Mouse (Mus musculus): Measurements from ENCODE around the gene Lbx2. TPM values are rescaled to one million over a fixed set of nuclear protein-coding genes. Genes with fewer than 3 reads are reported as not detected.

The Lbx2 gene
- polyA plus RNA-seq, 1 experiment from 2014 or later, result 0.84 TPM

- peaks cover 5% of the 10 kb centered on the region; the same call in 1 of the 2 replicates for H3K4me1 ChIP-seq (ENCODE audit: insufficient read depth)
- 16% methylated on average over 5 of the region's 5 CpGs for WGBS
- peaks cover 60% of the 10 kb centered on the region for H3K27me3 ChIP-seq (ENCODE audit: insufficient read depth, low read length)
- no peaks in the 10 kb centered on the region for H3K9me3 ChIP-seq (ENCODE audit: low read depth, low read length)
- DNase-seq, result no peak
- TF ChIP-seq CTCF (IDR thresholded peaks at IDR 0.05; ENCODE audit: low read depth), result no peak
- no peak for ATAC-seq (ENCODE audit: insufficient read depth)
- H3K27ac ChIP-seq (ENCODE audit: low read depth), result no peak overlapping the region
- H3K36me3 ChIP-seq (ENCODE audit: insufficient read depth), result peaks cover 26% of the 10 kb centered on the region
- H3K9ac ChIP-seq, result no peak overlapping the region
- no peak overlapping the region for H3K4me2 ChIP-seq
- no peak overlapping the region for H3K4me3 ChIP-seq (ENCODE audit: low read depth, low read length)
Measured at GRCm38 (mm10) chr6:83083497-83083896, 2.7 kb upstream of the Lbx2 start.

- TF ChIP-seq CTCF (IDR thresholded peaks at IDR 0.05; ENCODE audit: low read depth), result no peak
- no peak overlapping the region for H3K9ac ChIP-seq
- 8% methylated on average over 6 of the region's 6 CpGs for WGBS
- no peaks in the 10 kb centered on the region for H3K4me1 ChIP-seq (ENCODE audit: insufficient read depth)
- no peaks in the 10 kb centered on the region for H3K9me3 ChIP-seq (ENCODE audit: low read depth, low read length)
- H3K4me2 ChIP-seq, result no peak overlapping the region
- ATAC-seq (ENCODE audit: insufficient read depth) (no peak), DNase-seq (no peak)
- H3K4me3 ChIP-seq (ENCODE audit: low read depth, low read length), result no peak overlapping the region
- peaks cover 26% of the 10 kb centered on the region for H3K36me3 ChIP-seq (ENCODE audit: insufficient read depth)
- peaks cover 66% of the 10 kb centered on the region for H3K27me3 ChIP-seq (ENCODE audit: insufficient read depth, low read length)
- no peak overlapping the region for H3K27ac ChIP-seq (ENCODE audit: low read depth)
Measured at GRCm38 (mm10) chr6:83084477-83084876, 1.7 kb upstream of the Lbx2 start.

GRCm38 (mm10) chr6:83087205-83087925 is 1.2 kb downstream of the Lbx2 start:
- H3K4me1 ChIP-seq (ENCODE audit: insufficient read depth), result no peaks in the 10 kb centered on the region
- no peak overlapping the region for H3K27ac ChIP-seq (ENCODE audit: low read depth)
- H3K27me3 ChIP-seq (ENCODE audit: insufficient read depth, low read length), result peaks cover 71% of the 10 kb centered on the region
- H3K4me2 ChIP-seq, result peak overlapping the region; percentile 49
- DNase-seq, result peak; percentile 37
- ATAC-seq (ENCODE audit: insufficient read depth), result no peak
- no peak for TF ChIP-seq CTCF (IDR thresholded peaks at IDR 0.05; ENCODE audit: low read depth)
- H3K9me3 ChIP-seq (ENCODE audit: low read depth, low read length), result no peaks in the 10 kb centered on the region
- peaks cover 4% of the 10 kb centered on the region; the same call in 1 of the 2 replicates for H3K36me3 ChIP-seq (ENCODE audit: insufficient read depth)
- H3K9ac ChIP-seq, result no peak overlapping the region
- WGBS, result 2% methylated on average over 47 of the region's 47 CpGs
- H3K4me3 ChIP-seq (ENCODE audit: low read depth, low read length), result peak overlapping the region; percentile 25

GRCm38 (mm10) chr6:83087926-83088260 is 1.7 kb downstream of the Lbx2 start:
- Histone ChIP-seq H3K27me3 (ENCODE audit: insufficient read depth, low read length) (peaks cover 66% of the 10 kb centered on the region), H3K36me3 (ENCODE audit: insufficient read depth) (no peaks in the 10 kb centered on the region), H3K4me1 (ENCODE audit: insufficient read depth) (no peaks in the 10 kb centered on the region), H3K9me3 (ENCODE audit: low read depth, low read length) (no peaks in the 10 kb centered on the region), H3K4me2 (peak overlapping the region; percentile 49), H3K27ac (ENCODE audit: low read depth) (no peak overlapping the region), H3K9ac (no peak overlapping the region), H3K4me3 (ENCODE audit: low read depth, low read length) (peak overlapping the region; percentile 25)
- ATAC-seq (ENCODE audit: insufficient read depth), result no peak
- no peak for TF ChIP-seq CTCF (IDR thresholded peaks at IDR 0.05; ENCODE audit: low read depth)
- DNase-seq, result no peak
- 10% methylated on average over 9 of the region's 9 CpGs for WGBS

- no peak for TF ChIP-seq CTCF (IDR thresholded peaks at IDR 0.05; ENCODE audit: low read depth)
- Histone ChIP-seq H3K27ac (ENCODE audit: low read depth) (no peak overlapping the region), H3K27me3 (ENCODE audit: insufficient read depth, low read length) (peaks cover 20% of the 10 kb centered on the region), H3K4me1 (ENCODE audit: insufficient read depth) (no peaks in the 10 kb centered on the region), H3K4me3 (ENCODE audit: low read depth, low read length) (no peak overlapping the region), H3K9ac (no peak overlapping the region), H3K36me3 (ENCODE audit: insufficient read depth) (no peaks in the 10 kb centered on the region), H3K9me3 (ENCODE audit: low read depth, low read length) (no peaks in the 10 kb centered on the region), H3K4me2 (no peak overlapping the region; the same call in 1 of the 2 replicates)
- 27% methylated on average over 6 of the region's 6 CpGs for WGBS
- DNase-seq (peak; percentile 77), ATAC-seq (ENCODE audit: insufficient read depth) (peak; percentile 49; the same call in 1 of the 2 replicates)
Measured at GRCm38 (mm10) chr6:83092416-83093127, 6.4 kb downstream of the Lbx2 start.

- WGBS, result 33% methylated on average over 6 of the region's 6 CpGs
- no peak for ATAC-seq (ENCODE audit: insufficient read depth)
- no peaks in the 10 kb centered on the region for H3K27me3 ChIP-seq (ENCODE audit: insufficient read depth, low read length)
- no peak overlapping the region for H3K9ac ChIP-seq
- H3K4me1 ChIP-seq (ENCODE audit: insufficient read depth), result no peaks in the 10 kb centered on the region
- H3K4me3 ChIP-seq (ENCODE audit: low read depth, low read length), result no peak overlapping the region
- no peaks in the 10 kb centered on the region for H3K36me3 ChIP-seq (ENCODE audit: insufficient read depth)
- H3K4me2 ChIP-seq, result no peak overlapping the region
- no peaks in the 10 kb centered on the region for H3K9me3 ChIP-seq (ENCODE audit: low read depth, low read length)
- no peak for DNase-seq
- H3K27ac ChIP-seq (ENCODE audit: low read depth), result no peak overlapping the region
- TF ChIP-seq CTCF (IDR thresholded peaks at IDR 0.05; ENCODE audit: low read depth), result no peak
Measured at GRCm38 (mm10) chr6:83095968-83096367, 9.8 kb downstream of the Lbx2 start.

GRCm38 (mm10) chr6:83098411-83098810 is 12.2 kb downstream of the Lbx2 start:
- WGBS, result 78% methylated on average over 2 of the region's 2 CpGs
- Histone ChIP-seq H3K4me1 (ENCODE audit: insufficient read depth) (peaks cover 7% of the 10 kb centered on the region; the same call in 1 of the 2 replicates), H3K4me2 (no peak overlapping the region), H3K9ac (no peak overlapping the region), H3K27ac (ENCODE audit: low read depth) (no peak overlapping the region), H3K27me3 (ENCODE audit: insufficient read depth, low read length) (no peaks in the 10 kb centered on the region), H3K9me3 (ENCODE audit: low read depth, low read length) (no peaks in the 10 kb centered on the region), H3K4me3 (ENCODE audit: low read depth, low read length) (no peak overlapping the region), H3K36me3 (ENCODE audit: insufficient read depth) (no peaks in the 10 kb centered on the region)
- TF ChIP-seq CTCF (IDR thresholded peaks at IDR 0.05; ENCODE audit: low read depth), result no peak
- ATAC-seq (ENCODE audit: insufficient read depth) (no peak), DNase-seq (no peak)

Data from lung, embryonic 14.5 days (tissue).